Mouse (Mus musculus): ENCODE measurements around the gene Zfp536. TPM values are rescaled to one million over a fixed set of nuclear protein-coding genes. Genes with fewer than 3 reads are reported as not detected.
A peak's percentile ranks its signal among the peaks of the same experiment; 100 is the strongest.

Gene Zfp536
- total RNA-seq, 2 experiments from 2014 or later: 10.6 to 13.3 TPM

- peak; percentile 30 to 32 for DNase-seq
- intact Hi-C loops (cut with DNase I): loop anchor here (1.0 kb wide), 1 partner anchor 395 kb away; no protein-coding TSS in a partner anchor
Observed at GRCm38 (mm10) chr7:37769004-37769403, 4.4 kb downstream of the Zfp536 start.

- no peak for DNase-seq
- intact Hi-C loops (cut with DNase I): no loop called here
Observed at GRCm38 (mm10) chr7:37768310-37768940, 5.0 kb downstream of the Zfp536 start.

- no peak for DNase-seq
- intact Hi-C loops (cut with DNase I): no loop called here
Observed at GRCm38 (mm10) chr7:37758886-37759285, 14.6 kb downstream of the Zfp536 start.

GRCm38 (mm10) chr7:37753024-37753423, 20.4 kb downstream of the Zfp536 start:
- DNase-seq: no peak
- intact Hi-C loops (cut with DNase I): no loop called here

GRCm38 (mm10) chr7:37746133-37746761, 27.2 kb downstream of the Zfp536 start:
- intact Hi-C loops (cut with DNase I): no loop called here

GRCm38 (mm10) chr7:37743350-37743749, 30.1 kb downstream of the Zfp536 start:
- no peak for DNase-seq
- intact Hi-C loops (cut with DNase I): no loop called here

More at GRCm38 (mm10) chr7:37746133-37746761, 27.2 kb downstream of the Zfp536 start:
- DNase-seq: no peak

- intact Hi-C loops (cut with DNase I): no loop called here
- DNase-seq: no peak
Observed at GRCm38 (mm10) chr7:37737191-37737590, 36.2 kb downstream of the Zfp536 start.

GRCm38 (mm10) chr7:37736413-37736720, 37.1 kb downstream of the Zfp536 start:
- intact Hi-C loops (cut with DNase I): no loop called here
- no peak for DNase-seq

GRCm38 (mm10) chr7:37735707-37736412, 37.6 kb downstream of the Zfp536 start:
- intact Hi-C loops (cut with DNase I): no loop called here
- DNase-seq: no peak

- intact Hi-C loops (cut with DNase I): no loop called here
- no peak for DNase-seq
Observed at GRCm38 (mm10) chr7:37735101-37735500, 38.3 kb downstream of the Zfp536 start.

- intact Hi-C loops (cut with DNase I): no loop called here
- DNase-seq: no peak
Observed at GRCm38 (mm10) chr7:37734576-37734975, 38.9 kb downstream of the Zfp536 start.

GRCm38 (mm10) chr7:37733996-37734395, 39.4 kb downstream of the Zfp536 start:
- intact Hi-C loops (cut with DNase I): no loop called here
- DNase-seq: no peak

GRCm38 (mm10) chr7:37732741-37733140, 40.7 kb downstream of the Zfp536 start:
- intact Hi-C loops (cut with DNase I): no loop called here
- no peak for DNase-seq

GRCm38 (mm10) chr7:37727746-37728145, 45.7 kb downstream of the Zfp536 start:
- intact Hi-C loops (cut with DNase I): no loop called here
- no peak for DNase-seq

GRCm38 (mm10) chr7:37724002-37724790, 49.2 kb downstream of the Zfp536 start:
- intact Hi-C loops (cut with DNase I): no loop called here
- DNase-seq: no peak

- no peak for DNase-seq
- intact Hi-C loops (cut with DNase I): no loop called here
Observed at GRCm38 (mm10) chr7:37723191-37723592, 50.2 kb downstream of the Zfp536 start.

GRCm38 (mm10) chr7:37721676-37722075, 51.8 kb downstream of the Zfp536 start:
- DNase-seq: no peak
- intact Hi-C loops (cut with DNase I): no loop called here

- DNase-seq: peak; percentile 59 to 65
- intact Hi-C loops (cut with DNase I): no loop called here
Observed at GRCm38 (mm10) chr7:37718671-37719402, 54.6 kb downstream of the Zfp536 start.

GRCm38 (mm10) chr7:37717071-37717470, 56.4 kb downstream of the Zfp536 start:
- no peak for DNase-seq
- intact Hi-C loops (cut with DNase I): no loop called here

- no peak for DNase-seq
- intact Hi-C loops (cut with DNase I): no loop called here
Observed at GRCm38 (mm10) chr7:37716626-37717025, 56.8 kb downstream of the Zfp536 start.

GRCm38 (mm10) chr7:37704464-37704863, 69.0 kb downstream of the Zfp536 start:
- intact Hi-C loops (cut with DNase I): no loop called here
- no peak for DNase-seq
